Mouse (Mus musculus) liver, adult 2 months (tissue): ENCODE results near the gene Fbxo4.

Experiments used
- CTCF ChIP-seq: fragments of 200-500 bp; IDR thresholded peaks from 2 replicates; pipeline ENCODE4 v1.5.1; 2011; ENCODE audit warnings: low read depth, low read length, control low read depth
- POLR2A ChIP-seq: fragments of 200-500 bp; IDR thresholded peaks from 2 replicates; pipeline ENCODE4 v1.6.1; 2011; ENCODE audit warnings: low read length, control low read depth; ENCODE audit not compliant: insufficient read depth; ENCODE audit errors: extremely low read depth

- no peak for TF ChIP-seq POLR2A
- no peak for TF ChIP-seq CTCF
Observed at GRCm38 (mm10) chr15:4028411-4028700, 49.0 kb upstream of the Fbxo4 start.
